Mouse (Mus musculus) lung, embryonic 14.5 days (tissue): Measurements from ENCODE around the gene Gnas. TPM values are rescaled to one million over a fixed set of nuclear protein-coding genes. Genes with fewer than 3 reads are reported as not detected.
A peak's percentile ranks its signal among the peaks of the same experiment; 100 is the strongest.

ENCODE experiments used
- ATAC-seq: fragments of 200-750 bp; cut with Nextera tagmentation; 2 replicates; pipeline ENCODE4 v1.8.0; 2017; ENCODE audit warnings: mild to moderate bottlenecking, moderate TSS enrichment, moderate library complexity; ENCODE audit not compliant: insufficient read depth
- DNase-seq: peaks from one replicate; pipeline ENCODE4 v3.0.0-alpha.2; 2015
- H3K27ac ChIP-seq: fragments of 300-500 bp; sonication (generic); 2 replicates; pipeline ENCODE4 v1.5.1; 2014; ENCODE audit warnings: low read depth, mild to moderate bottlenecking, moderate library complexity
- H3K27me3 ChIP-seq: fragments of 300-500 bp; sonication (generic); 2 replicates; pipeline ENCODE4 v1.6.1; 2014; ENCODE audit warnings: low read length, control low read depth; ENCODE audit not compliant: insufficient read depth
- H3K36me3 ChIP-seq: fragments of 300-500 bp; sonication (generic); 2 replicates; pipeline ENCODE4 v1.6.1; 2014; ENCODE audit warnings: control low read depth; ENCODE audit not compliant: insufficient read depth
- H3K4me1 ChIP-seq: fragments of 300-500 bp; sonication (generic); 2 replicates; pipeline ENCODE4 v1.6.1; 2014; ENCODE audit warnings: antibody characterized with exemption, control low read depth; ENCODE audit not compliant: insufficient read depth
- H3K4me2 ChIP-seq: fragments of 300-500 bp; sonication (generic); 2 replicates; pipeline ENCODE4 v1.6.1; 2014; ENCODE audit warnings: mild to moderate bottlenecking
- H3K4me3 ChIP-seq: fragments of 300-500 bp; sonication (generic); 2 replicates; pipeline ENCODE4 v1.5.1; 2014; ENCODE audit warnings: low read depth, low read length
- H3K9ac ChIP-seq: fragments of 300-500 bp; sonication (generic); 2 replicates; pipeline ENCODE4 v1.6.1; 2014
- H3K9me3 ChIP-seq: fragments of 300-500 bp; sonication (generic); 2 replicates; pipeline ENCODE4 v1.6.1; 2016; ENCODE audit warnings: low read depth, low read length, control low read depth
- CTCF ChIP-seq: IDR thresholded peaks from 2 replicates; pipeline ENCODE4 v1.5.1; 2016; ENCODE audit warnings: antibody characterized with exemption, low read depth
- WGBS: fragments of 180-500 bp; shearing (Covaris S2); extraction: QIAGEN DNeasy Blood & Tissue Kit; methylation state at CpG from one replicate; pipeline ENCODE4 v1.1.7; 2014; 5-methylcytosine and 5-hydroxymethylcytosine counted together
- polyA plus RNA-seq: library from polyadenylated mRNA; unstranded; fragments of >200 nt; fragmentation: Nextera tagmentation; extraction: Ambion mirVana; gene quantifications from 2 replicates; pipeline ENCODE4 v1.2.1, GENCODE M21; 2014

The Gnas gene
- polyA plus RNA-seq, 1 experiment from 2014 or later = 2,011 TPM

- no peak for ATAC-seq
- no peaks in the 10 kb centered on the region for H3K4me1 ChIP-seq
- peak overlapping the region; percentile 61 for H3K4me2 ChIP-seq
- H3K36me3 ChIP-seq = no peaks in the 10 kb centered on the region
- no peak overlapping the region for H3K27ac ChIP-seq
- WGBS = 44% methylated on average over 48 of the region's 48 CpGs
- peaks cover 37% of the 10 kb centered on the region for H3K27me3 ChIP-seq
- no peak for TF ChIP-seq CTCF
- H3K9ac ChIP-seq = peak overlapping the region; percentile 9; the same call in 1 of the 2 replicates
- no peak for DNase-seq
- H3K9me3 ChIP-seq = peaks cover 63% of the 10 kb centered on the region
- peak overlapping the region; percentile 37 for H3K4me3 ChIP-seq
These were observed 15.1 kb downstream of the Gnas start for GRCm38 (mm10) chr2:174299091-174299770.

- Histone ChIP-seq H3K36me3 (no peaks in the 10 kb centered on the region), H3K9ac (peak overlapping the region; percentile 9; the same call in 1 of the 2 replicates), H3K9me3 (peaks cover 58% of the 10 kb centered on the region), H3K4me3 (peak overlapping the region; percentile 37), H3K4me2 (peak overlapping the region; percentile 61), H3K27ac (no peak overlapping the region), H3K4me1 (no peaks in the 10 kb centered on the region), H3K27me3 (peaks cover 37% of the 10 kb centered on the region)
- 52% methylated on average over 34 of the region's 34 CpGs for WGBS
- DNase-seq (no peak), ATAC-seq (no peak)
- no peak for TF ChIP-seq CTCF
These were observed 15.6 kb downstream of the Gnas start for GRCm38 (mm10) chr2:174299771-174300160.

DNA sequence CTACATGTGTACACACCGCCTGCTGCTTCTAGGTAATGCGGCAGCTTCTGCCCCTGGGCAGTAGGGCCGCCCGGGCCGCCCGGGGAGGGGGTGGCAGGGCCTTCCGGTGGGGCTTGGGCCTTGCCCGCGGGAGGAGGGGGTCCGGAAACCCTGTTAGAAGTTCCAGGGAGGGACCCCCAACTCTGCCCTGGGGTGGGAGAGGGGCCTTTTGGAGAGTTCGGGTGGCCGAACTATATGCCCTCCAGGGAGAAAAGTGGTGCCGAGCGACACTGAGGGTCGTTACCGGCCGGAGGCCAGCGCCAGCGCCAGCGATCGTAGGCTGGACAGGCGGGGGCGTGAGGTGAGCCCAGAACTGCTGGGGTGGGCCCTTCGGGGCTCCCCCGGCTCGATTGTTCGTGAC lies 16.1 kb downstream of the Gnas start:
- no peaks in the 10 kb centered on the region for H3K4me1 ChIP-seq
- peak overlapping the region; percentile 37 for H3K4me3 ChIP-seq
- 57% methylated on average over 27 of the region's 27 CpGs for WGBS
- peak overlapping the region; percentile 61 for H3K4me2 ChIP-seq
- H3K36me3 ChIP-seq = no peaks in the 10 kb centered on the region
- H3K27ac ChIP-seq = no peak overlapping the region
- DNase-seq = no peak
- H3K9ac ChIP-seq = peak overlapping the region; percentile 9; the same call in 1 of the 2 replicates
- H3K9me3 ChIP-seq = peaks cover 54% of the 10 kb centered on the region
- H3K27me3 ChIP-seq = peaks cover 37% of the 10 kb centered on the region
- no peak for ATAC-seq
- TF ChIP-seq CTCF = no peak

DNA sequence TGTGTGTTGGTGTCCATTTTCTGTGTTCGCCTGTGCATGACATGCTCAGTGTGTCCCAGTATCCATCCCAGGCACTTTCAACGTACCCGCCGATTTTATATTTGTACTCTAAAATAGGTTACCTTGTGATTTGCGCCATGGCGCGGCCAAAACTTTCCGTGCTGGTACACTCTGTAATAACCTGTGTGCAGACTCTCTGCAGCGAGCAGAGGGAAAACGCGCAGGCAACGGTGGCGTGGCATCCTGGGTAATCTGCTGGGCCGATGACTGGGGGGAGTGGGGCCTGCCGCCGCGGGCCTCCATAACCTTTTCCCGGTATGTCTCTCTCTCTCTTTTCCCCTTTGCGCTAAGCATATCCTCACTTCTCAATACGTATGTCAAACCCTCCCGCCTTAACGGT lies 16.5 kb downstream of the Gnas start:
- peak overlapping the region; percentile 61 for H3K4me2 ChIP-seq
- H3K27me3 ChIP-seq = peaks cover 37% of the 10 kb centered on the region
- peak overlapping the region; percentile 37 for H3K4me3 ChIP-seq
- ATAC-seq (no peak), DNase-seq (no peak)
- H3K9me3 ChIP-seq = peaks cover 49% of the 10 kb centered on the region
- H3K27ac ChIP-seq = no peak overlapping the region
- TF ChIP-seq CTCF = no peak
- no peak overlapping the region for H3K9ac ChIP-seq
- 53% methylated on average over 22 of the region's 22 CpGs for WGBS
- no peaks in the 10 kb centered on the region for H3K4me1 ChIP-seq
- no peaks in the 10 kb centered on the region for H3K36me3 ChIP-seq

GRCm38 (mm10) chr2:174302526-174302925 lies 18.4 kb downstream of the Gnas start:
- Histone ChIP-seq H3K27ac (no peak overlapping the region), H3K27me3 (peaks cover 32% of the 10 kb centered on the region), H3K4me1 (no peaks in the 10 kb centered on the region), H3K9me3 (peaks cover 31% of the 10 kb centered on the region), H3K9ac (no peak overlapping the region), H3K36me3 (no peaks in the 10 kb centered on the region), H3K4me2 (no peak overlapping the region), H3K4me3 (no peak overlapping the region)
- TF ChIP-seq CTCF = no peak
- WGBS = 60% methylated on average over 6 of the region's 6 CpGs
- ATAC-seq (no peak), DNase-seq (no peak)

DNA sequence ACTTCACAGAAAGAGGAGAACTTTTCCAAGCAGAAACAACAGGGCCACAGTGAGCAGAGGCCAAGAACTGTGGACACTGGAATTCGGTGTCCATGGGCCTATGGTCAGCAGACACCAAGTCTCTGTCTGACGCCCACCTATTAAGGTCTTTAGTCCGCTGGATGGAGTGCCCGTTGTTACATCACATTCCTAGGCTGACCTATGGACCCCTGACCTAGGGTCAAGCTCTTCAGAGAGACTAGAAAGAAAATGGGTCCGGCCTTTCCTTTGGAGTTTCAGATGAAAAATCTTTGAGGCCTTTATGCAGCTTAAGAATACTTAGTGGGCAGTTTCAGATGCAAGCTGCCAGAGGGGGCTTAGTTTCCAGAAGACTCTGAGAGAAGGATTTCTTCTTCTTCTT lies 21.5 kb downstream of the Gnas start:
- Histone ChIP-seq H3K9ac (no peak overlapping the region), H3K27ac (no peak overlapping the region), H3K27me3 (peaks cover 4% of the 10 kb centered on the region; the same call in 1 of the 2 replicates), H3K36me3 (no peaks in the 10 kb centered on the region), H3K4me2 (no peak overlapping the region), H3K4me1 (no peaks in the 10 kb centered on the region), H3K4me3 (no peak overlapping the region), H3K9me3 (no peaks in the 10 kb centered on the region)
- TF ChIP-seq CTCF = no peak
- WGBS = 11% methylated on average over 5 of the region's 5 CpGs
- ATAC-seq = no peak
- no peak for DNase-seq

DNA sequence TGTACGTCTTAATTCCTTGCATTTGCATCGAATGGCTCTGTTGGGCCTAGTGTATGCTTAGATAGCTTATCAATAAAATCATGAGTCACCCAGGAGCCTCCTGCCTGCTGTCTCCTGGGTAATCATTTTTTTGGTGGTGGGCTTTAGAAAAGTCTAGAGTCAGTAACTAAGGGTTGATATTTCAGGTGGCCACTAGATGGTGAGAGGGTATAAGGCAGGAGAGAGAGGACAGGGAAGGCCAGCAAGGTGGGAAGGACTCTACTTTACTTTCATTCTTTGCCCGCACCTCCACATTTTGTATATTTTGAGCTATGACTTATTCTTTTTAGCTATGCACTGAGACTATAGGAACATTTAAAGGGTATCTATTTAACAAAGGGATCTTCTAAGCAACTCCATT lies 23.8 kb downstream of the Gnas start:
- Histone ChIP-seq H3K9ac (no peak overlapping the region), H3K4me3 (no peak overlapping the region), H3K27ac (no peak overlapping the region), H3K4me1 (no peaks in the 10 kb centered on the region), H3K27me3 (no peaks in the 10 kb centered on the region), H3K9me3 (no peaks in the 10 kb centered on the region), H3K4me2 (no peak overlapping the region), H3K36me3 (no peaks in the 10 kb centered on the region)
- WGBS = 59% methylated on average over 3 of the region's 3 CpGs
- no peak for ATAC-seq
- DNase-seq = no peak
- peak; percentile 36 for TF ChIP-seq CTCF
